Mouse (Mus musculus): ENCODE measurements at regions not wholly inside any gene's neighbourhood (a gene's known extent, or its start where the extent isn't known, plus 50 kb on each side); places are given as distances from the start of the nearest gene placed in this dataset.

DNA sequence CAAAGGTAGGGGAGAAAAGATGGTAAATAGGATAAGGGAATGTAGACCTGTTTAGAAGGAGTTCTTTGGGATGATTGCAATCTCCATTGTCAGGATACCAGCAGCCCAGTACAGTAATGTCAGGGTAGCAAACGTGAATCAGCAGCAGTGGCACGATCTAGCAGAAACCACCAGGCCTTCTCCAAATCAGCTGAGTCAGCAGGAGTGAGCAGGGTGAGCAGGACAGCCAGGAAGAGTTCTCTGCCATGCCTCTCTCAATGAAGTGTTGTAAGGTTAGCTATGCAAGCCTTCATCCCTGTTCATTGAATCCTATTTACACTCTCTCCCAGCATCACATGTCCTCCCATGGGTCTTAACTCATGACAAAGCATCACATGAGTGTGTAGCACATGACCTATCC, 135.5 kb downstream of the Atp23 start:
- H3K4me1 ChIP-seq (ENCODE audit: control insufficient read depth, insufficient read depth, insufficient read length, low read length) = no peaks in the 10 kb centered on the region

DNA sequence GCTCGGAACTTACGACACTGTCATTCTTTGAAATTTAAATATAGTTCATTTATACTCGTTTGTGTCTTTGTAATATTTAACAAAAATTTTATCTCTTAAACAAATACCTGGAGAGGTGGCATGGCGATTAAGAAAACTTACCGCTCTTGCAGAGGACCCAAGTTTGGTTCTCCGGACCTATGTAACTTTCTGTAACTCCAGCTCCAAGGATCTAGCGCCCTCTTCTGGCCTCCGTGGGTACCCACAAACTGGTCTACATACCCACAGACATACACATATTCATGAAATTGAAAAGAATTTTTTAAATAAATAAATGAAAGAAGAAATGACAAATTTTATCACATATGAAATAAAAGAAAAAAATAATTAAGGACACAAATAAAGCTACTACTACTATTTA, 136.4 kb downstream of the Atp23 start:
- Histone ChIP-seq H3K4me1 (ENCODE audit: control insufficient read depth, insufficient read depth, insufficient read length, low read length) (no peaks in the 10 kb centered on the region), H3K27ac (replicated peaks; ENCODE audit: low read depth, low read length) (no peak overlapping the region)

More for the DNA sequence above, 135.5 kb downstream of the Atp23 start:
- no peak overlapping the region for H3K27ac ChIP-seq (replicated peaks; ENCODE audit: low read depth, low read length)
- H3K4me3 ChIP-seq (ENCODE audit: insufficient read depth, low read depth, low read length) = no peak overlapping the region

DNA sequence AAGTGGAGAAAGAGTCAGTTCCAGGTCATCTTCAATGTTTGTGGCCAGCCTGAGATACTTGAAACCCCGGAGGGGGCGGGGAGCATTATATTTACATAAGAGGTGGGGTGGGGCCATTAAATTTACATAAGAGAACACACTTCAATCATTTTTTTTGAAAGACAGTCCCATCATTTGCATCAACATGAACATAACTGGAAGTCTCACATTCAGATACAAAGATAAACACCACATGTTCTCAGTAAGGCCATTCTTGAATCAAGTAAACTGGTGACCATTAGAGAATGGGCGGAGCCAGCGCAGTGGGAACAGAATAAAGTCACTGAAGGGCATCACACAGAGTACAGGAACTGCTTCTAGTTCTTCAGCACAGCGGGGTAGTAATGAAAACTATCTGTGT, 137.2 kb downstream of the Atp23 start:
- no peaks in the 10 kb centered on the region for H3K4me1 ChIP-seq (ENCODE audit: control insufficient read depth, insufficient read depth, insufficient read length, low read length)
- H3K4me3 ChIP-seq (ENCODE audit: insufficient read depth, low read depth, low read length) = no peak overlapping the region
- H3K27ac ChIP-seq (replicated peaks; ENCODE audit: low read depth, low read length) = no peak overlapping the region

More for the DNA sequence above, 136.4 kb downstream of the Atp23 start:
- H3K4me3 ChIP-seq (ENCODE audit: insufficient read depth, low read depth, low read length) = no peak overlapping the region

DNA sequence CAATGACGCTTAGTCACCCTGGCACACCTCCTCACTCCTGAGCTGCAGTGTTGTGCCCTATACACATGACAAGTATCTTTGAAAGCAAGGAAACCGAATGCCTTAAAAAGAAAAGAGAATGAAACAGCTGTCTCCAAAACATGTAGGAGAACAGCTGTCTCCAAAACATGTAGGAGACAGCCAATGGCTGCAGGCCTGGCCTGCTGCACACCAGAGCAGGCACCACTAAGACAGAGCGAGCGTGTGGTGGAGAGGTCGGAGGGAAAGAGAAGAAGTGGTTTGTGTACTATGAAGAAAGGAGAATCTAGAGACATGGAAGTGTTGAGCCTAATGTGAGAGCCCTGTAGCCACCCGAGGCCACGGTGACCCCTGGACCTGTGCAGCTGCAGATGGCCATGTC, 142.5 kb downstream of the Atp23 start:
- no peak overlapping the region for H3K4me3 ChIP-seq (ENCODE audit: insufficient read depth, low read depth, low read length)
- no peak overlapping the region for H3K27ac ChIP-seq (replicated peaks; ENCODE audit: low read depth, low read length)
- H3K4me1 ChIP-seq (ENCODE audit: control insufficient read depth, insufficient read depth, insufficient read length, low read length) = no peaks in the 10 kb centered on the region

DNA sequence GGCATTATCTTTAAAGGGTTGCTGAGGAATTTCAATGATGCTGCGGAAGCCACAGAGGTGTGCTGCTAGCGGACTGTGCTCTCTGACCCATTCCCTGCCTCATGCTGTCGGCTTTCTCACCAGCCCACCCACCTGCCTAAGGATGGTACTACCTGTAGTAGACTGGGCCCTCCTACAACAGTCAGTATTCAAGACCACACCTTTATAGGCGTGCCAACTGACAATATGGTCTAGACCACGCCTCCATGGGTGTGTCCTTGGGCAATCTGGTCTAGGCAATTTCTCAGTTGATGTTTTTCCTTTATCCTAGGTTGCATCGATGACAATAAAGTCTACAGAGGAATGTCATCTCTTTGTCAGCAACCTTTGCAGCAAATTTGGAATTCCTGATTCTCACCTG, 148.0 kb downstream of the Atp23 start:
- no peak overlapping the region for H3K27ac ChIP-seq (replicated peaks; ENCODE audit: low read depth, low read length)
- no peak overlapping the region for H3K4me3 ChIP-seq (ENCODE audit: insufficient read depth, low read depth, low read length)
- H3K4me1 ChIP-seq (ENCODE audit: control insufficient read depth, insufficient read depth, insufficient read length, low read length) = no peaks in the 10 kb centered on the region

DNA sequence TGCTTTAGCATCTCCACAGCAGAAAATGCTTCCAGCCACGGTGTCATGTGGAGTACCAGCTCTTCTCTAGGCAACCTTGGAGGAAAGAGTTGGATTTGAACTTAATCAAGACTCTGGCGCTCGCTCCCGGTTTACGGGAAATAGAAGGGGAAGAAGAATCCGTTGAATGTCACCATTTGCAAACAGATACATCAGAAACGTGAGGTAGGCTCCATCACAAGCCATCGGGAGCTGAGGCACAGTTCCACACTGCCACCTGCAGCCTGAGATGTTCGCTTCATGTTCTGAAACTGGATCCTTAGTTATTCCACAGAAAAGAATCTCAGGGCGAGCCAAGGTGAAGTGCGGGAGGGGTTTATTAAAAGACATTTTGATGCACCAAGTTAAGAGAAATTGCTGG, 148.5 kb downstream of the Atp23 start:
- Histone ChIP-seq H3K4me3 (ENCODE audit: insufficient read depth, low read depth, low read length) (no peak overlapping the region), H3K4me1 (ENCODE audit: control insufficient read depth, insufficient read depth, insufficient read length, low read length) (no peaks in the 10 kb centered on the region), H3K27ac (replicated peaks; ENCODE audit: low read depth, low read length) (no peak overlapping the region)

DNA sequence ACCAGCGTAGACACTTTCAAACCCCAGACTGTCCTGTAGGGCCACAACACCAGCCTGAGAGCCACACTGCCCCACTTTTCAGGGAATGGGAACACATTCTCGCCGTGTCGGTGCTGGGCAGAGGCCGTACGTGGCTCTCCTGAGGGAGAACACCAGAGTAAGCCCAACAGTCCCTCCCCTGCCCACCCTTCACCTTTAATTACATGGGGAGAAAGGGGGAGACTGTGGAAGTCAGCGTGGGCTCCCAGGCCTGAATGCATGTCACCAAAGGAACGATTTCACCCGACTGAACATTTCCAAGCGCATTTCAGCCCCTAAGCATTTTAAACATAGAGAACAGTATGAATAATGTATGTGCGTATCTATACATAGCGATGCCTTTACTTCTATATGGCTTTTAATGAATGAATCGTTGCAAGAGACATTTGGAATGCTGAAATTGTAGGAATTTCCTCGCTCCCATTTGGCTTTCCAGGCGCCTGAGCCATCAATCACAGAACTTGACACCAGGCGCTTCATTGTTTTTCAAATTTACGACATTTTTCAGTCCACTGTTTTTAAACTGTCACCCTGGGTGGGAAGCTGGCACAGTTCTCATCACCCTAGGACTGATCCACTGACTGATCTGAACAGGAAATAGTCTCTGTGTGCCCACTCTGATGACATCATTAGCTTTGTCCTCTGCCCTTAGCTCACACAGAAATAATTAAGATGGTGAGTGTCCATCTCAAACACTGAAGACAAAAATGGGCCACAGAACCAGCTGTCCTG, 152.3 kb downstream of the Atp23 start:
- Histone ChIP-seq H3K27ac (replicated peaks; ENCODE audit: low read depth, low read length) (no peak overlapping the region), H3K4me3 (ENCODE audit: insufficient read depth, low read depth, low read length) (no peak overlapping the region), H3K4me1 (ENCODE audit: control insufficient read depth, insufficient read depth, insufficient read length, low read length) (no peaks in the 10 kb centered on the region)

DNA sequence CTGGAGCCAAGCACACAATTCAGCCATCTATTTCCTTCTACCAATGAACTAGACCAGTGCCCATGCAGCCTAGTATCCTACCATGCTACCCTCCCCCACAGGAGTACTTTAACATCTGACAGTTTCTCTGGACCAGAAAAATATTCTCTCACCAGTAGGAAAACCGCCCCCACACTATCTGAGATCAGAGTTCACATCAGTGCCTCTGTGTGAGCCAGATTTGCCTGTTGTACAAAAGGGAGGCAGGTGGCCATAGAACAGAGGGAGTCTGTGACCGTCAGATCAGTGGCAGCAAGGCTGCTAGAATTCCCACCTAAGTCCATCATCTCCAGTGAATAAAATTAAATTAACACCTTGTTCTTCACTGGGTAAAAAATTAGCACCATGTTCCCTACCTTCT, 166.5 kb downstream of the Atp23 start:
- H3K27ac ChIP-seq (replicated peaks; ENCODE audit: low read depth, low read length) = no peak overlapping the region
- no peak overlapping the region for H3K4me3 ChIP-seq (ENCODE audit: insufficient read depth, low read depth, low read length)

DNA sequence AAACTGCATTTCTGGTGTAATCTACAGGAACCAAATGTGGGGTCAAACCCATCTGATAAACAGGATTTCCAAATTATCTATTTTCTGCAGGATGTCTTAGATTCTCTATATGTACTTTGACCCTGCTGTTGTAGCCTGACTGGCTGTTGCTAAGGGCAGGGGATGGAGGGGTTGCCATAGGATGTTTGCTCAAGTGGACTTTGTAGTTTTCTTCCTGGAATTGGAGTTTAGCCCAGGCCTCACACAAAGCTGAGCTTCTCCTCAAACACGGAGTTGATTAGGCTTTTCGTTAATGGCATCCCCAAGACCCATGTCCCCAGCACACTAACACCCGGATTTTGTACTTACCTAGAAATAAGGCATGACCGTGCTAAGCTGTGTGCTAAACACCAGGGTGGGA, 173.3 kb downstream of the Atp23 start:
- H3K4me1 ChIP-seq (ENCODE audit: control insufficient read depth, insufficient read depth, insufficient read length, low read length) = no peaks in the 10 kb centered on the region
- no peak overlapping the region for H3K4me3 ChIP-seq (ENCODE audit: insufficient read depth, low read depth, low read length)
- H3K27ac ChIP-seq (replicated peaks; ENCODE audit: low read depth, low read length) = no peak overlapping the region

More for the DNA sequence above, 166.5 kb downstream of the Atp23 start:
- no peaks in the 10 kb centered on the region for H3K4me1 ChIP-seq (ENCODE audit: control insufficient read depth, insufficient read depth, insufficient read length, low read length)

DNA sequence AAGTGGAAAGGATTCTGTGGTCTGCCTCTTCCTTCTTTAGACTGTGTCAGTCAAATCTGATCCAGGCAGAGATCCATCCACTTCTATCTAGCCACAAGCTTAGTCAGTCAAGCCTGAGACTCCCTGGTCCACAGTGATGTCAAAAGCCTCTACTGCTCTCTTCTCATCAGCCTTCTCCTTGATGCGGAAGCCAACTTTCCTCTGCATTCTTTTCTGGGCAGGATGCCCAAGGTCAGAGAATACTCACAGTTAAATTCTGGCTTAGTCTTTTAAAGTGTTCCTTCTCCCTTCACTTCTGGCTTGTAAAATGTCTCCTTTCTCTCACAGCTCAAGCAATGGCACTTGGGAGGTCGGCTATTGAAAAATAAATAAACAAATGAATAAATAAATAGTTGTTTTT, 183.2 kb downstream of the Atp23 start:
- Histone ChIP-seq H3K4me1 (ENCODE audit: control insufficient read depth, insufficient read depth, insufficient read length, low read length) (no peaks in the 10 kb centered on the region), H3K4me3 (ENCODE audit: insufficient read depth, low read depth, low read length) (no peak overlapping the region)

DNA sequence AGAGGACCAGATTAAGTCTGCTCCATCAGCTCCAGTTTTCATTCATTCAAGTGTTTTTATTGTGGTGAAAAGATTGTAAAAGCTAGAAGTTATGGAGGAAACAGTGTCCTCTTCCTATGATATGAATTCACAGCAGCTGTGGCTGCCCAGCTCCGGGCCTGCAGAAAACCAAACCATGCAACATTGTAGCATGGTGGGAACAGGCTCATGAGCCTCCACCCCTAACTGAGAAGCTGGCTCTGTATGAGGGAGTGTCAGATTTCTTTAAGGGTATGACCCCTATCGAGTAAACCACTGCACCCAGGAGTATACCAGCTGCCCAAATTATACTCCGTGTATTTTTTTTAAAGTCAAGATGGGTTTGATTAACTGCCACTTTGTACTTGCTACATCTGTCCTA, 189.4 kb downstream of the Atp23 start:
- H3K4me3 ChIP-seq (ENCODE audit: insufficient read depth, low read depth, low read length) = no peak overlapping the region
- H3K4me1 ChIP-seq (ENCODE audit: control insufficient read depth, insufficient read depth, insufficient read length, low read length) = no peaks in the 10 kb centered on the region
- H3K27ac ChIP-seq (replicated peaks; ENCODE audit: low read depth, low read length) = no peak overlapping the region

More for the DNA sequence above, 183.2 kb downstream of the Atp23 start:
- no peak overlapping the region for H3K27ac ChIP-seq (replicated peaks; ENCODE audit: low read depth, low read length)

DNA sequence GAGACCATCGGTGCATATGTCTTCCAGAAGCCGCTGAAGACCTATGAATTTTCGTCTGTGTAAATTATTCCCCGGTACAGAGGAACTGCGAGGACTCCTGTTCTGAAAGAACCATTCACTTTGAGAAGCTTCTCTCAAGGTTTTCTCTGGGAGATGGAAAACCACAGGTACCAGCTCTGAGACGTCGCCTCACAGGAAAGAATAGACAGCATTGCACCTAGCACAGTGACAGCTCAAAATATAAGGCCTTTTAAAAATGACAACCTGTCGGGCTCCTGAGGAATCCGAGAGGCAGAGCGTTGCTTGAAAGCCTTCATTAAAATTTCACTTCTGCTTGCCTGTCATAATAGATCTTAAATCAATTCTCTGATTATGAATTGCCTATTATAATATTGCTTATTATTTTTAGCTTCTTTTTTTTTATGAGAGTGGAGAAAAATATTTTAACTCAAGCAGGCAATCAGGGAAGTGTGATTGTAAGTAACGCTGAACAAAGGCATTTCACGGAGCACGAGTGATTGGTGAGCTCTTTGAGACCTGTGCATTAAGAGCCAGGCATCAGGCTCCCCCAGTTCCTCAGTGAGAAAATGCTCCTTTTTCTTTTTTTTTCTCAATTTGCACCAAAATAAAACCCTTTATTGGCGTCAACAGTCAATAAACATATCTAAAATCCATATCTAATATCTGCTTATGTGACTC, 191.8 kb downstream of the Atp23 start:
- Histone ChIP-seq H3K4me3 (ENCODE audit: insufficient read depth, low read depth, low read length) (no peak overlapping the region), H3K27ac (replicated peaks; ENCODE audit: low read depth, low read length) (no peak overlapping the region), H3K4me1 (ENCODE audit: control insufficient read depth, insufficient read depth, insufficient read length, low read length) (no peaks in the 10 kb centered on the region)

DNA sequence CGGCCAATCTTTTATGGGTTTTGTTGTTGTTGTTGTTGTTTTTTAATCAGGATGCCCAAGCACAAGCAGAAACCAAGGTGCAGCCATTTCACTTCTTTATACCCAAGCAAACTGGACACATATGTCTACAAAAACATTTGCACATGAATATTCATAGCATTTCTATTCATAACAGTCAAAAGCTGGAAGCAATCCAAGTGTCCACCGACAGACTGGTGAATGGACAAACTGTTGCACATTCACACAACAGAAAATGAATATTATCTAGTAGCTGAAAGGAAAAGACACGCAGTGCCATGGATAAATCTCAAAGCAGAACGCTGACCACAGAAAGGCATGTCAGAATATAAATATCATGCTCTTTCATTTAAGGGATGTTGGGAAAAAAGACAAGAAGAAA, 192.4 kb downstream of the Atp23 start:
- Histone ChIP-seq H3K27ac (replicated peaks; ENCODE audit: low read depth, low read length) (no peak overlapping the region), H3K4me3 (ENCODE audit: insufficient read depth, low read depth, low read length) (no peak overlapping the region), H3K4me1 (ENCODE audit: control insufficient read depth, insufficient read depth, insufficient read length, low read length) (no peaks in the 10 kb centered on the region)

DNA sequence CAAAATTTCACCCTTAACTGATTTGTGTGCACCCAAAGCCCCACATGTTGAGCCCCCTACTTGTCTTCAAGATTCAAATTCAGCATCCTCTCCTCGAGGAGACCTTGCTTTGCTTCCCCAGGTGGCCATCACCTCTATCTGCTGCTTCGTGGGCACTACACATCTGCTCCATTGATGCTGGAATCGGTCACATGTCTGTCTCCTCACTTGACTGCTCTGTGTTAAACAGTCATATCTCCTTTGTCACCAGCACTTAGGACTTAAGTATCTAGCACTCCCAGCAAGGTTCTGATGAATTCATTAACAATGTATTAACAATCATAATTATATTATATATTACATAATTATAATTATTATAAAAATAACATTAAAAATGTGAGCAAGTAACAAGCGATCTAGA, 192.9 kb downstream of the Atp23 start:
- no peak overlapping the region for H3K4me3 ChIP-seq (ENCODE audit: insufficient read depth, low read depth, low read length)
- H3K27ac ChIP-seq (replicated peaks; ENCODE audit: low read depth, low read length) = no peak overlapping the region
- no peaks in the 10 kb centered on the region for H3K4me1 ChIP-seq (ENCODE audit: control insufficient read depth, insufficient read depth, insufficient read length, low read length)

DNA sequence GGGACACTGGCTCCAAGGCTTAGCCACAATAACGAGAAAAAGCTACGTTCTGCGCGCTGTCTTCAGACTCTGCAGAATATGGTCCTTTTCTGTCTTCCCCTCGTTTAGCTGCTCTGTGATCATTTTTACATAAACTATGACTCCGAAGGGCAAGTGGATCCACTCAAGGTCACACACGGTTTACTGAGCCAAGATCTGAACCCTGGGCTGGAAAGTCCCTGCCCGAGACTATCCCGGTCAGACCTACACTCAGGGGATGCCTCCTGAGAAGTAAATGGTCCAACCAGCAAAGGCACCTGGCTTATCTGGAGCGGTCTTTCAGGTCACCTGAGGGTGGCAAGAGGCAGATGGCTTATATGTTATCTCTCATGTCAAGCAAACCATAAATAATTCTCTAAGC, 204.1 kb downstream of the Atp23 start:
- Histone ChIP-seq H3K27ac (replicated peaks; ENCODE audit: low read depth, low read length) (no peak overlapping the region), H3K4me3 (ENCODE audit: insufficient read depth, low read depth, low read length) (no peak overlapping the region), H3K4me1 (ENCODE audit: control insufficient read depth, insufficient read depth, insufficient read length, low read length) (no peaks in the 10 kb centered on the region)

Data from brown adipose tissue, adult 24 weeks (tissue).